Mouse (Mus musculus) adrenal gland, adult 8-10 months (tissue): ENCODE results near the gene Hpse2. TPM values are rescaled to one million over a fixed set of nuclear protein-coding genes. Genes with fewer than 3 reads are reported as not detected.

ENCODE experiments used
- DNase-seq: peaks from one replicate; pipeline ENCODE4 v3.0.0; 2022
- total RNA-seq, 4 experiments: library from RNA; stranded (reverse); gene quantifications; 2 replicates each; pipeline ENCODE4 v1.2.4; 2022

Hpse2 gene
- total RNA-seq, 4 experiments from 2014 or later, result not detected

DNA sequence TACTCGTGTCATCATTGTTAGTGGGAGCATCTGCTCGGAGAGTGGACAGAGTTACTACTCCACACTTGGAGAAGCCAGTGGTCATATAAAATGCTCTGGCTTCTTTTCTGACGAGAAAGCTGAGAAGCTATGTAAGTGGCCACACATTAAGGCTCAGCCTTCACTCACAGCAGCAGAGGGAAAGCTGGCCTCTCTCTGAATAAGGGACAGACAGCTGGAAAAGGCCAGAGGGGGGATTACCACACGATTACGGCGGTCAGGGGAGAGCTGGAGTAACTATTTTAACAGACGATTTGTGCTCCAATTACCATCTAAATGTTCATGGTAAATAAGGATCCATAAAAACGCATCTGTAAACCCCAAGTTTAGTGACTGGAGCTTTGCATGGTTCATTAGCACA lies 232.1 kb downstream of the Hpse2 start:
- no peak for DNase-seq

DNA sequence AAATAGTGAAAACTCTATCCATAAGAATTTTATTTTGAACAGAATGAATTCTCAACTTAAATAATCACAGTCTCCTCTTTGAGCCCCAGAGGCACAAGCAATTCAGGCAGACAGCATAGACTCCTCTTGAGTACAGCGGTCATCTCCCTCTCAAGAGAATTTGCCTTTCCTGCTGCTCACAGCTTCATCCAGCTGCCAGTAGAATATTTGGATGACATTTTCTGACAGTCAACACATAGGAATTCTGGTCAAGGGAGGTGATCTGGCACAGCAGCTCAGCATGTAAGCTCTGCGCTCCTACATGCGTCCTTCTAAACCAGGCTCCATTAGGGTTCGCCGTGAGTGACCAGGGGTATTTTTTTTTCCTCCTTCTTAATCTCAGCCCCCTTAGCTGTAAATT lies 232.6 kb downstream of the Hpse2 start:
- no peak for DNase-seq

DNA sequence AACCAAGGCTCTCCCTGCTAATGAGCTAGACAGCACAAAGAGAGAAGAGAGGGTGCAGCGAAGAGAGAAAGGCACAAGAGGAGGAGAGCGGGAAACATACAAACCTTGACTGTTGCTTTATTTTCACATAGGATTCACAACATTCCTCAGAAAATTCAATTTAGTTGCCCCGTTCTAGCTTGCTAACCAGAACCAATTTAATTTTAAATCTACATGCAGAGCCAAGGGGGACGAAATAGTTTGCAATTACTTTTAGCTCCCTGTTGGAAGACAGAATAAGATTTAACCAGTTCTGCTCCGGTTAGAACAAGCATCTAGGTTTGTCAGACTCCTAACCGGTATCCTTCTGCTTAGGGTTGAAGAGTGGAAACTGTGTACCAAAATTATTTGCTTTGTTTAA lies 240.3 kb downstream of the Hpse2 start:
- no peak for DNase-seq

DNA sequence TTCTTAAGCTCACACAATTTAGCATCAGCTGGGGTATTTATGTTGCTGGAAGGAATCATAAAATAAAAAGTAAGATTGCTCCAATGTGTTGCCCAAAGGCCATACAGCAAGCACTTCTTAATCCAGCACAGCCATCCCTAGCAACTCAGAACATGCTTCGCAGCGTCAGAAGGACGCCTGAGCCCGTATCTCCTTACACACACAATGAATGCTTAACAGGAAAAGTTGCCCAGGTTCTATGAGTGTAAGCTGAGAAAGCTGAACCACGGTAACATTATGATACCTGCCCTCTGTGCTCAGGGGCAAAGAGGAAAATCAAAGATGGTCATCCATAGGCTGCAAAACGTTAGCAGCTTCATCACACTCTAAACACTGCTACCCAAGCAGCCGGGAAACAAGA lies 241.3 kb downstream of the Hpse2 start:
- DNase-seq, result no peak

DNA sequence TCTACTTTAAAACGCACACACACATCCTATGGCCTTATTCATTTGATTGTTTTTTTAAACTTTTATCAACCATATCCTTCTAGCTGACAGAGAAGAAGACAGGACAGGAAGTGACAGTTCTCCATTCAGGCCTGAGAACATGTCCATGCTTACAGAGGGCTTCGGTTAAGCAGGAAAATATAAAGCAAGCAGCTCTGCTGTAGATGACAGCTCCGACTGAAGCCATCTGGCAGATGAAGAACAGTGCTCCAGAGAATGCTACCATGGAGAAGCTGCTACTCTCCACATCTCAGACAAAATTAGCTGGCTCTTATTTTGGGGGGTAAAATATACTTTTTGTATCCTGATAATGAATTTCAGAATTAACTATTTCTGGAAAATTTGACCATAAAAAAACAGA lies 246.5 kb downstream of the Hpse2 start:
- no peak for DNase-seq

DNA sequence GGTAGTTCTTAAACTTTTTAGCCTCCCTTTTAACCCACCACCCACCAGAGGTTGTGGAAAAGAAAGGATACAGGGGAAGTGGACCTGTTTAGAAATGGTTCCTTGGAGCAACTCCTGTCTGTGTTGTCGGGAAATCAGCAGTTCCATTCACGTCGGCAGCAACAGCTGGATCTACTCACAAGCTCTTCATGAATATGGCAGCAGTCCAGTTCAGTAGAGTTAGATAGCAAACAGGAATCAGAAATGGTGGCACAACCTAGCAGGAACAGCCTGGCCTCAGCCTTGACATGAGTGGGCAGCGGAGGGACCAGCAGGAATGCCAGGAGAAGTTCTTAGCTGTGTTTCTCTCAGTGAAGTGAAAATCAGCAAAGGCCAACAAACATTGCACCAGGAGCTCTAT lies 278.4 kb downstream of the Hpse2 start:
- DNase-seq, result no peak

DNA sequence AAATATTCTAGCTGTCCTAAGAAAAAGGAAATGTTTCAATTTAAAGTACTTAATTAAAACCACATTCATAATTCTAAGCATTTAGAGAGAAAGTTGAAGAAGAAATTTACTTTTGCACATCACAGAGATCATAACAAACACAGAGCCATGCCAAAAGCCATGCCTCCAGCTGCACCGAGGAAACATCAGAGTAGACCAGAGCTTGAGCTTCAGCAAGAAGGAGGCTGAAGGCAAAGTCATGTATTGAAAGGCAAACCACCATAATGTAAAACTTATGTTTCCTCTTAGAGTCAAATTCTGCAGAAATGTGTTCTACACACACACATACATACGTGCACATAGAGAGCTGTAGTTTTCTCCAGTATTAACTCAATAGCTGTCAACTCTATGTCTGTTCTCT lies 291.2 kb downstream of the Hpse2 start:
- no peak for DNase-seq

DNA sequence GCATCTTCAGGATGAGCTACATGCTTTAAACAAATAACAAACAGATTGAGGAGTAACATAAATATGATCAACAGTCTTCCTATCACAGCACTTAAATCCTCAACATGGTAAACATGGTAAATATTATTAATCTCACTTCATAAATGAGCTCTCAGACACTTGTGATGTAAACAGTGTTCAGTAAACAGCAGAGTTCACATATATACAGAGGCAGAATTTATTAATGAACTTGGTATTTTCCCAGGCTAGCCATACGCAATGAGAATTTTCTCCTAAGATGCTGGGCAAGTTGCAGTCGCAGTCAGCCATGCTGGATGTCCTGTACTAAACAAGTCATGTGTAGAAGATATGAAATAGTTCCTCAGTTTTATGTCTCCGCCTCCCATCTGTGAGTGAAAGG lies 300.9 kb downstream of the Hpse2 start:
- no peak for DNase-seq

DNA sequence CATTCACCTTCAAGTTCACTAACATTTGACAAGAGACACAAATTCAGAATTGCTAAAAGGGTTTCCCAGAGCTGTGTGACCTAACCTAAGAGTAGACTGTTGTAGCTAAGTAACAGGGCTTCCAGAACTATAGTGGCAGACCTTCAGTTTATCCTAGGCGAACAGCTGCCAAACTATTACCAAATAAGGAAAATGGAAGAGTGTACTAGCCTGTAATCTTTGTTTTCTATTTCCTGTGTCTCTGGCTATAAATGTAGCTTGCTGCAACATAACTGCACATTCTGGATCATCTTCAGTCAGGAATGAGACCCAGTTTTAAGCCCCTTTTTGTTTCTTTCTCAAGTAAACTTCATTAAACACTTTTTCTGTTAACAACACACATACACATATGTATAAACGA lies 324.0 kb downstream of the Hpse2 start:
- DNase-seq, result no peak

DNA sequence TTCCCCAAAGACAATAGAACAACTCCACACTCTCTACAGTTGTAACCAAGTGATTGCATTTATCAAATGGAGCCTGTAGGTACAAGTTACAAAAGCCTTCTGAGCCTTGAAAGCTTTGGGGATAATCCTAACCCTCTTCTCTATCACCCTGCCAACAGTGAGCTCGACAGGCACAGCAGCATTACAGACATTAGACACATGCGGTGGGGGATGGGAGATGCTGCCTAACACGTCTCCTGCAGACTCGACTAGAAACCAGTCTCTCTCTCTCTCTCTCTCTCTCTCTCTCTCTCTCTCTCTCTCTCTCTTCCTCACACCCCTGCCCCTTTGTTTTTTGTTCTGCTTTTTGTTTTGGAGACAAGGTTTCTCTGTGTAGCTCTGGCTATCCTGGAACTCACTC lies 343.6 kb downstream of the Hpse2 start:
- DNase-seq, result no peak

DNA sequence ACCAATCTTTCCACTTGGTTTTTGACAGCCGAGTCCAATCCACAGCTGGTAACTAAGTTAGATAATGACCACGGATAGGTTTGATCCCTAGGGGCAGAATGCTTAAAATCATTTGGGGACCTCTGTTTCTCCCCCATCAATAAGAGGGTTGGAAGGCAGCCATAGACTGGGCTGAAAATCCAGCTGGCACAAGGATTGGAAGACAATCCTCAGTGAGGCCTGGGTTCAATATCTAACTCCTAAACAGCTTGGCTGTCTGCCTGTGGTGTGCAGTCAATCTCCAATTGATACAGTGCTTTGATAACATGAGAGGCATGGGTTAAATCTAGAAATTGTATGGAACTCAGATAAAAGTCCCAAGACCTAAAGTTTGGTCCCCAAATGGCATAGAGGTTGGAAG lies 345.4 kb downstream of the Hpse2 start:
- no peak for DNase-seq

DNA sequence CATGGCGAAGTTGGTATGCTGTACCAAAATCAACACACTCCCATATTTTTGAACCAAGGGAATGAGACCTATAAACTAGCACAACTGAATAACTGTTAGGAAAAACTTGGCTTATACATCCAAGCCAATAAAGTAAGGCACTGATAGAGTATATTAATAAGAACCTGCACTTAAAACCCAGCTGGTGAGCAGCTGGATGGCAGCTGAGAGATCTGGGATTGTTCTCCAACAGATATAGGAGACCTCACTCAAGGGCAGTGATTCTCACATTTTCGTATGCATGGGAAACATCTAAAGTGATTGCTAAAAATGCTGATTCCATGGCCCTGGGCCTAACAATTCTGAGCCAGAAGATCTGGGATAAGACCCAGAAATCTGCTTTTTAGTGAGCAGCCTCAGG lies 345.9 kb downstream of the Hpse2 start:
- DNase-seq, result no peak

DNA sequence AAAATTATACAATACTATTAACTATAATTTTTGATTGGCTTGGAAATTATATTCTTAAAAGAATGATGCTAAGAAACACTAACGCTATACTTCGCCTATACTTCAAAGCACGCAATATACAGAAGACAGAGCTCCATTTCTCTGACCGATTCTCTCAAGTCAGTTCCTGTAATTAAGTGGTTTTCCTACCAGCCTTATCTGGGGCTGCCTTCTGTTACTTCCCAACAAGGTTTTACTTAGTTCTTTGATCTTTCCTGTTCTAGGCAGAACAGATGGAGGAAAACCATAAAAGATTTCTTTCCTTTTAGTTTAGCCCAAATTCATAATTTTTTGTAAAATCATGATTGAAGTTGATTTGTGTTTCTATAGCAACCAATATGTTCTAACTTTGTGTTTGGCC lies 351.8 kb downstream of the Hpse2 start:
- no peak for DNase-seq

DNA sequence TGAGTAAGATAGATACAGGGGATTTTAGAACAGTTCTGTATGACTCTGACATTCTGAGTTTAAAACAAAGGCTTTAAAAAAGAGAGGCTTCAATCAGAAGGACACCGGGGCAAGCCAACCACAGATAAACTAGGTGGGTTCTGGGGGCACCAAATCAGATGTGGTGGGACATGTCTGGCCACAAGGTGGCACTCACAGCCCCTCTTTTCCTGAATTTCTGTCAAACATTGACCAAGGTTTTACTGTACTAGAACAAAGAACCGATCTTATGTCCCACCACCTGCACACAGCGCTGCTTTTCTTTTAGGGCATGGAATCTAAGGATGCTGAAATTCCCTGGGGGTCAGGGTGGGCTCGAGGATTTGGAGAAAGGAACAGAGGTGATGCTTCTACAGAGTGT lies 360.9 kb downstream of the Hpse2 start:
- DNase-seq, result peak; percentile 2

DNA sequence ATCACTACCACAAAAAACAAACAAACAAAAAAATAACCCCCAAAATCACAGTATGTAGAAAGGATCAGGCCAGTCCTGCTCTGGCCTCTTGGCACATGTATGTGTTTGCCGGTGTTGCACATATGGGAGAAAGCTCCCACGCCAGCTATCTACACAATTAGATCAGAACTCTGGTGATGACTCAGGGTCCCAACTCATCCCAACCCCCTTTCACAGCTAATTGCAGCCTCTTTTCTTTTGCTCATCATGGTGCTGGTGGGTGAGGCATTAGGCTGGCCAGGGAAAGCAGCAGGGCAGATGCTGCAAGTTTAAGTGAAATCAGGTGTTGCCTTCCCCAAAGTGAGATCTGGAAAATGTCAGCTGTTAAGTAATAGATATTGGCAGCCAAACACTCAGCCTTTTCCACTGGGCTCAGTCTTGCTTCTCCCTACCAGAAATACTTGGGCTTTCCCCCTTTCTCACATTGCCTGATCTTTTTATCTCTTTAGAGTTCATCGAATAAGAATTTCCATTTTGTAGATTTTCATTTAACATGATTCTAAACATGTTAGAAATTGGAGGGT lies 365.5 kb downstream of the Hpse2 start:
- peak; percentile 1 for DNase-seq

DNA sequence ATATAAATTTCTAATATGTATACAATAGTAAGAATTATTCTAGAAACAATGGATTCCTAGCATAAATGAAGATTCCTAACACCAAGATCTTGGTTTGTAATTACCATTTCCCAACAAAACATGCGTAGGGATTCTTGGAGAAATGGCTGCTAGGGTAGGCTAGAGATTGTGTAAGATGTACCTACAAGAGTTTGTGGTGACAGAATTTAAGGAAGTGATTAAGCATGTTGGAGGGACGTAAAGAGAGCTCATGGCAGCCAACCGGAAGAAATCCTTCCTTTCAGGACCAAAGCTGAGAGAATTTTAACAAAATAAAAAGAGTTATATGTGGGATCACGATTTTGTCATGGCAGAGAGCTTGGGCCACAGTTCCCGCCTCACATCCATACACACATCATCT lies 369.4 kb downstream of the Hpse2 start:
- DNase-seq, result no peak

DNA sequence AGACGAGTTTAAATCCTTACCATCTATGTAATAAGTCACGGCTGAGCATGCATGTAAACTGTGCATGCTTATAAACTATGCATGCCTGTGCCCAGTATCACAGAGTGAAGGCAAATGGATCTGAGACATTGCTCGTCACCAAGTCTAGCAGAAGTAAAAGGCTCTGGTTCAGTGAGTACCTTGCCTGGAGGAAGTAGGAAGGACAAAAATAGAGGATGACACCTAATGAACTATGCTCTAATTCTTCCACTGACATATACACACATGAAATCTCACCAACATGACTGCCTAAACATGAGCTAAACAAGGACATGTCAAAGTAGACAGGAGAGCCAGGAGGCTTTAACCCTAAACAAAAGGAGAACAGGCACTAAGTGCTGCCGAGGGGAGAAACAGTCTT lies 391.7 kb downstream of the Hpse2 start:
- DNase-seq, result no peak

DNA sequence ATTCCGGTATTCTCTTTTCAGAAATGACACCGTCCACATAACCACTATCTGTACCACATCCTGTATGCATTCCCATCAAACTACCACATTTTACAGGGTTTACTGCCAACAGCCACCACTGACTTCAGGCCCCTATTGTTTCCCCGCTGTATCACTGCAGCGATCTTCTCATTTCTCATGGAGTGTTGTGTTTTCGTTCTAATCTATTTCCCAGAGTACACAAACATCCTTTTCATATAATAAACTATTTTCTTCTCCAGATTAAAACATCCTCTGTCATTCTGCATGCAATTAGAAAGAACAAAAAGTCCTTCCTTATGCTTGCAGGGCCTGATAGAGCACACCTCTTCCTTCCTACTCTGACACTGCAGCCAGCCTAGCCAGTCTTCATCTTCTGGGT lies 399.3 kb downstream of the Hpse2 start:
- no peak for DNase-seq

DNA sequence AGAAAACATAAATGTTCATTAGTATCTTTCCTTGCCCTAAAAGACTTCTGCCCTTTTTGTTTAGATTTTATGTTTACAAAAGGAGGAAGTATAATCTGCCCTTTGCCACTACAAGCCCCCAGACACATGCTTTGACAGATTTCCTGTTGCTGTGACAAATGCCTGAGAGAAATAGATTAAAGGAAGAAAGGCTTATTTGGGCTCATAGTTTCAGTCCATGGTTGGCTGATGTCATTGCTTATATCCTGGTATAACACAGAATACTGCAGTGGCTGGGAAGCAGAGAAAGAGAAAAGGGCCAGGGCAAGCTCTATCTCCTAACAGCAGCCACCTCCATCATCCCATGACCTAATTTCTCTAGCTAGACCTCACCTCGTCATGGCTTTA lies 401.8 kb downstream of the Hpse2 start:
- DNase-seq, result no peak

DNA sequence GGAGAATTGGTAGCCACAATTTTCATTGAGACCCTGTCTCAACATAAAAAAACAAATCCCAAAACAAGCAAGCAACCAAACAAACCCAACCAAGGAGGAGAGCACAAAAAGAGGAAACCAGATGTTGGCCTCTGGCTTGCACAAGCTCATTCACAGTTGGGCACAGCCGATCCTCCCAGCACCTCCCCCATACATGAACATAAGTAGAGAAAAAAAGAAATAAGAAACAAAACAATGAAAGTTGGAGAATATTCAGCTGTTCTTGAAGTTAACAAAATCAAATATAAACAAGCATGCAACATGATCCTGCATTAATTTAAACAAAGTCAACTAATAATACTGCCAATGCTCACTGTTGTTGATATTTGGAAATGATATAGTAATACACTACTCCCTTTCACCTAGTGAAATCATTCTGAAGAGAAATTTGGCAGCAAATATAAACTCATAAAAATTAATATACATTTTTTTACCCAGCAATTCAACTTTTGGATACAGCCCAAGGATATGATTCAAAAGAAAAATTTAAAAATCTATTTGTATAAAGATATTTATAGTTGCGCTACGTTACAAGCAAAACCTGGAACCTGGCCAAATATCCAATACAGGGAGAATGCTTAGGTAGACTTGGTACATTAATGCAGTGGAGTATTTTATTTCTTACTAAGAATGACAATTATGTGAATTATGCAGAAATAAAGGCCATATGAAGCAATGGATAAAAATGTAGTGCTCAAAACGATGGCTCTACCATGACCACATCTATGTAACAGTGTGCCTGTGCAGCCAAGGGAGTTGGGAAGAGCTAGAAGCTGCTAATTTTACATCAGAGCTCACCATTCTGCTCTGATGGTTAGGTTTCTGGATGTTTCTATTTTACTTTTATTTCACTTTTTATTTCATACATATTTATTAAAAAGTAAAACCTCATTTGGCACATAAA lies 402.5 kb downstream of the Hpse2 start:
- DNase-seq, result no peak

DNA sequence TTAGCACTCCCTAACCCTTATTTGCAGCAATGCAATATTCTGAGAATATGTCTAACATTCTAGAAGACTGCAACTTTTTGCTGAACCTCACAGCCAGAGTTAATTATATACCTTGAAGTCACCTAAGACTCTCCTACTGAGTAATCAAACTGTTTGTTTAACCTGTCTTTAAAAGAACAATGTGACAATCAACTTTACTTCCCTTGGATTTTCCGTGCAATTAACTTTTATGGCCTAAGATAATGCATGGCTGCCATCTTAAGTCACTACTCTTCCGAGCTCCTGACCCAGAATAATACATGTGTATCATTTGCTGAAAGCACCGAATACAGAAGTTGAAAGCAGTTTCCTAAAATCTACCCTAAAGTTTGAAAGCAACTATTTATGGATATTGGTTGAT lies 407.6 kb downstream of the Hpse2 start:
- no peak for DNase-seq

DNA sequence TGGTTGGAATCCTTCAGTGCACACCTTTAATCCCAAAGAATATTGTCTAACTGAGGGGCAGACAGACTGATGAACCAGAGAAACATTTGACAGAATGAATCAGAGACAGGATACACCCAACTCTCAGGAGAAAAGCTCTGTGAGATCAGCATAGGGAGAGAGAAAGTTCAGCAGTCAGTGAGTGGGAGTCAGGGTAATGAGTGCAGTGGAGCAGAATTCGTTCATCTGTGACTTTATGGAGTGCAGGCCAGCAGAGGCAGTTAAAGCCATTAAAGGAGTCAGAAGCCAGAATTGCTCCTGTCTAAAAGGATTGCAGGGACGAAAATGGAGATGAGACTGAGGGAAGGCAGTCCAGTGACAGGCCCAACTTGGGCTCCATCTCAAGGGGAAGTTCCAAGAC lies 410.2 kb downstream of the Hpse2 start:
- no peak for DNase-seq

DNA sequence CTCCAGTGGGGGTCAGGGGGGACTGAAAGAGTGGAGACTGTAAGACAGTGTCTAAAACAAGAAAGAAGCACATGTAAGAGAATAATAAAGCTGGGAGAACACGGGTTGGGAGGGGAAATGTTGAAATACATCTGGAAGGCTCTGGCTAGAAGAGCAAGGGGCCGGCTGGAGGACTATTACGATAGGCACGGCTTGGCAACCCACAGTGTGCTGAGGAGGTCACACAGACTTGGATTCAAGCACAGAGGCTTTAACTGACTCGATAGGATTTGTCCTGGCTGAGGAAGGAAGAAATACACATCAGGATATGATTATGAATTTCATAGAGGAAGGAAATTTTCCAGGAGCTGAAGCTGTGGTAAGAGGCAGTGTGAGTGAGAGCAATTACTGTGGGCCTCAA lies 414.4 kb downstream of the Hpse2 start:
- DNase-seq, result no peak

DNA sequence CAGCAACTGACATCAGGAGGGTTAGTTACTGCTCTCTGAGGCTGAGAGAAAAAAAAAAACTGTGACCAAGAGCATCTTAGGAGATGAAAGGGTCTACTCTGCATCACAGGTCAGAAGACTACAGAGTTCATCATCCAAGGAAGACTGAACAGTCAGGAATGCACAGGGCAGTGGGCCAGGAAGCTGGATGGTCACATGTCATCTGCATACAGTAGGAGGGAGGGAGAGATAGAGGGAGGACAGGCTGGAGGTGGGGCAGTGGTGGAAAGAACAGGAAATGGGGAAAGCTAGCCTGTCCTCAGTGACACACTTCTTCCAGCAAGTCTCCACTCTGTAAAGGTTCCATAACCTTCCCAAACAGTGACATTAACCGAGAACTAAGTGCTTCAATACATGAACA lies 423.0 kb downstream of the Hpse2 start:
- no peak for DNase-seq
